Mouse (Mus musculus): ENCODE results near the gene S100a10. TPM values are rescaled to one million over a fixed set of nuclear protein-coding genes. Genes with fewer than 3 reads are reported as not detected.

Gene S100a10
- total and polyA plus RNA-seq, 2 experiments: 80.0 to 292 TPM

DNA sequence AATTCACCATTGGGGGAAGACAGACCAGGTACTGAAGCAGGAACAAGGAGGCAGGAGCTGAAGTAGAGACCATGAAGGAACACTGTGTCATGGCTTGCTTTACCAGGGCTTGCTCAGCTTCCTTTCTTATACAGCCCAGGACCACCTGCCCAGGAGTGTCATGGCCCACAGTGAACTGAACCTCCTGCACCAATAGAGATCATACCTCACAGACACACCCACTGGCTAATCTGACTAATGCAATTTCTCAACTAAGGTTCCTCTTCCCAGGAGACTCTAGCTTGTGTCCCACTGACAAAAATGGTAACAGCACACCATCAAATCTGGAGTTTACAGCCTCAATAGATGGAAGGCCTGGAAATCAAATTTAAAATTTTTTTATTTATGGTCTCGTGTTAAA, 35.4 kb downstream of the S100a10 start:
- no peak overlapping the region for H3K9ac ChIP-seq (ENCODE audit: low read depth, low read length)
- TF ChIP-seq POLR2A (IDR thresholded peaks at IDR 0.05; ENCODE audit: extremely low read depth, insufficient read depth, low read length): no peak
- TF ChIP-seq CTCF (IDR thresholded peaks at IDR 0.05; ENCODE audit: low read depth, low read length): no peak
- H3K4me1 ChIP-seq (ENCODE audit: control insufficient read depth, insufficient read depth, low read length): peaks cover 2% of the 10 kb centered on the region
- H3K4me3 ChIP-seq (ENCODE audit: insufficient read depth, low read depth, low read length): no peak overlapping the region
- H3K36me3 ChIP-seq (ENCODE audit: control insufficient read depth, insufficient read depth, low read length): no peaks in the 10 kb centered on the region
- H3K27me3 ChIP-seq (ENCODE audit: control insufficient read depth, insufficient read depth, low read length): no peaks in the 10 kb centered on the region
- H3K27ac ChIP-seq (replicated peaks; ENCODE audit: insufficient read depth, low read depth, low read length): no peak overlapping the region
- 91% methylated on average over 1 of the region's 1 CpGs for WGBS
- H3K79me2 ChIP-seq (ENCODE audit: control insufficient read depth, insufficient read depth, low read length): no peaks in the 10 kb centered on the region
- DNase-seq (ENCODE audit: extremely low read depth, low read depth, low spot score): no peak

DNA sequence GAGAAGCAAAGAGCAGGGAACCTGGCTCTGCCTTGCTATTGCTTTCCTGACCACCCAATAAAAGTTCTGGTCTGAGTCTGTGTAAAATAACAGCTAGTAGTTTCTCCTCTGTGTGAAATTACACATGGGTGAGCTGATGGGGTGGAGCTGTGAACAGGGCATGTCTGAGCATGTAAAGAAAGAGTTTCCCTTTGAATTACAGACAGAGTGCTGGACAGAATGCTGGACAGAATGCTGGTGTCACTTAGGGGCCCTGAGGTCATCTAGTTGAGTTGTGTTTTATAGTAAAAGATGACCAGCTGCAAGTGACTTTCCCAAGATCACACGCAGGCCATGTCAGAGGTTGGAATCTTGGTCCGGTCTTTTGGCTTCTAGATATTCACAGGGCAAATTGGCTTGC, 37.2 kb downstream of the S100a10 start:
- TF ChIP-seq POLR2A (IDR thresholded peaks at IDR 0.05; ENCODE audit: extremely low read depth, insufficient read depth, low read length) (no peak), CTCF (IDR thresholded peaks at IDR 0.05; ENCODE audit: low read depth, low read length) (no peak)
- H3K4me1 ChIP-seq (ENCODE audit: control insufficient read depth, insufficient read depth, low read length): peaks cover 2% of the 10 kb centered on the region
- no peaks in the 10 kb centered on the region for H3K36me3 ChIP-seq (ENCODE audit: control insufficient read depth, insufficient read depth, low read length)
- no peaks in the 10 kb centered on the region for H3K27me3 ChIP-seq (ENCODE audit: control insufficient read depth, insufficient read depth, low read length)
- no peak for DNase-seq (ENCODE audit: extremely low read depth, low read depth, low spot score)
- WGBS: 89% methylated on average over 2 of the region's 2 CpGs
- no peaks in the 10 kb centered on the region for H3K79me2 ChIP-seq (ENCODE audit: control insufficient read depth, insufficient read depth, low read length)
- no peak overlapping the region for H3K4me3 ChIP-seq (ENCODE audit: insufficient read depth, low read depth, low read length)
- H3K27ac ChIP-seq (replicated peaks; ENCODE audit: insufficient read depth, low read depth, low read length): no peak overlapping the region
- no peak overlapping the region for H3K9ac ChIP-seq (ENCODE audit: low read depth, low read length)

DNA sequence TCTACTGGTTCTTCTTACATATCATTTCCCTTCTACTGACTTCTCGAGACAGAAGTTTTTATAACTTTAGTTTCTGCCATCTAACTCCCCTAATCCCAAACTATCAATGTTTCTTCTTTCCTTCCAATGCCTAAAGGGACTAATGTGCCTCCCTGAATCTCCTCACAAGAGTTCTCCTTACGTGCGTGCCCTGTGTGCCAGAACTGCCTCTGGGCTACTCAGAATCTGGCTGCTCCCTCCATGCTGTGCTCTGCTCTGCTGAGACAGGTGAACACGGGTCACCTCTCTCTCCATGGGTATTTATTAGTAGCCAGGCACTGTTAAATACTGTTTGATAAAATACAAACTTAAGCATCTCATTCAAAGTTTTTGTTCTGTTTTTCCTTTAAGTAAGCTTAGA, 38.1 kb downstream of the S100a10 start:
- Histone ChIP-seq H3K36me3 (ENCODE audit: control insufficient read depth, insufficient read depth, low read length) (no peaks in the 10 kb centered on the region), H3K79me2 (ENCODE audit: control insufficient read depth, insufficient read depth, low read length) (no peaks in the 10 kb centered on the region), H3K9ac (ENCODE audit: low read depth, low read length) (no peak overlapping the region), H3K27ac (replicated peaks; ENCODE audit: insufficient read depth, low read depth, low read length) (no peak overlapping the region), H3K27me3 (ENCODE audit: control insufficient read depth, insufficient read depth, low read length) (no peaks in the 10 kb centered on the region), H3K4me3 (ENCODE audit: insufficient read depth, low read depth, low read length) (no peak overlapping the region), H3K4me1 (ENCODE audit: control insufficient read depth, insufficient read depth, low read length) (peaks cover 7% of the 10 kb centered on the region)
- TF ChIP-seq CTCF (IDR thresholded peaks at IDR 0.05; ENCODE audit: low read depth, low read length) (no peak), POLR2A (IDR thresholded peaks at IDR 0.05; ENCODE audit: extremely low read depth, insufficient read depth, low read length) (no peak)
- 79% methylated on average over 4 of the region's 4 CpGs for WGBS
- no peak for DNase-seq (ENCODE audit: extremely low read depth, low read depth, low spot score)

DNA sequence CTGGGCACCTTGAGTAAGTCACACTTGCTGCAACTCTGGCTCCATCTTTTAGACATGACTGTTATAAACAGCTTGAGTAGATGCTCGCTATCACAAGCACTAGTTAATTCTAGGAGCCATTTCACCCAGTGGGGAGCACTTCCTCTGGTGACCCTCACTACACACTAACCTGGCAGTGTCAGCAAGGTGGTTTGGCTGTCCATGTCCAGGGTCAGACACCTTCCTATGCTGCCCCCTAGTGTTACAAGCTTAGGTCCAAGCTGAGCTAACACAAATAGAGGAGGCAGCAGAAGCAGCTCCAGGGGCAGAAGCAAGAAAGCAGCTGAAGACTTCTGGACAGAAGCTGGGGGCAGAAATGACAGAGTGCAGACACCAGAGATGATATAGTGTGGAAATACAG, 38.6 kb downstream of the S100a10 start:
- no peaks in the 10 kb centered on the region for H3K27me3 ChIP-seq (ENCODE audit: control insufficient read depth, insufficient read depth, low read length)
- no peaks in the 10 kb centered on the region for H3K79me2 ChIP-seq (ENCODE audit: control insufficient read depth, insufficient read depth, low read length)
- H3K36me3 ChIP-seq (ENCODE audit: control insufficient read depth, insufficient read depth, low read length): no peaks in the 10 kb centered on the region
- WGBS: 57% methylated on average over 1 of the region's 1 CpGs
- TF ChIP-seq CTCF (IDR thresholded peaks at IDR 0.05; ENCODE audit: low read depth, low read length) (peak; percentile 85), POLR2A (IDR thresholded peaks at IDR 0.05; ENCODE audit: extremely low read depth, insufficient read depth, low read length) (no peak)
- peak; percentile 69 for DNase-seq (ENCODE audit: extremely low read depth, low read depth, low spot score)
- no peak overlapping the region for H3K27ac ChIP-seq (replicated peaks; ENCODE audit: insufficient read depth, low read depth, low read length)
- no peak overlapping the region for H3K4me3 ChIP-seq (ENCODE audit: insufficient read depth, low read depth, low read length)
- H3K9ac ChIP-seq (ENCODE audit: low read depth, low read length): no peak overlapping the region
- H3K4me1 ChIP-seq (ENCODE audit: control insufficient read depth, insufficient read depth, low read length): peaks cover 7% of the 10 kb centered on the region

DNA sequence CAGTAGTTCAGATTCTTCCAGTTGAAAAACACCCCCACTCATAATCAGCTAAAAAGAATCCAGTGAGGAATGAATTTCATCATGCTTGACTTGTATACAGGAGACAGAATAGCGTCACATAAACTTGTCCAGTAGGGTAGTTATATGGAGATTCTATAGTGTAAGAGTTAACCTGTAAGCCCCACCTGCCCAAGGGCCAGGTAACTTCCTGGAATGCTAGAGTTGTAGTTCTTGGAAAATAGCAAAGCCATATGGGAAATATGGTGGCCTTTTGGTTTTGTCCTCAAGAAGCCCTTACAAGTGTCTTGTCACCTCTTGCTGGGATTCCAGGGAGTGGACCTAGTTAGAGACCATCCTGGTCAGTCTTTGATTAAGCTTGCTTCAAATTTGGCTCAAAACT, 41.8 kb downstream of the S100a10 start:
- no peak for DNase-seq (ENCODE audit: extremely low read depth, low read depth, low spot score)
- no peak overlapping the region for H3K9ac ChIP-seq (ENCODE audit: low read depth, low read length)
- TF ChIP-seq CTCF (IDR thresholded peaks at IDR 0.05; ENCODE audit: low read depth, low read length) (no peak), POLR2A (IDR thresholded peaks at IDR 0.05; ENCODE audit: extremely low read depth, insufficient read depth, low read length) (no peak)
- H3K27me3 ChIP-seq (ENCODE audit: control insufficient read depth, insufficient read depth, low read length): no peaks in the 10 kb centered on the region
- no peaks in the 10 kb centered on the region for H3K79me2 ChIP-seq (ENCODE audit: control insufficient read depth, insufficient read depth, low read length)
- H3K27ac ChIP-seq (replicated peaks; ENCODE audit: insufficient read depth, low read depth, low read length): no peak overlapping the region
- H3K4me1 ChIP-seq (ENCODE audit: control insufficient read depth, insufficient read depth, low read length): peaks cover 19% of the 10 kb centered on the region
- H3K36me3 ChIP-seq (ENCODE audit: control insufficient read depth, insufficient read depth, low read length): no peaks in the 10 kb centered on the region
- H3K4me3 ChIP-seq (ENCODE audit: insufficient read depth, low read depth, low read length): no peak overlapping the region
- WGBS: 95% methylated on average over 1 of the region's 1 CpGs

DNA sequence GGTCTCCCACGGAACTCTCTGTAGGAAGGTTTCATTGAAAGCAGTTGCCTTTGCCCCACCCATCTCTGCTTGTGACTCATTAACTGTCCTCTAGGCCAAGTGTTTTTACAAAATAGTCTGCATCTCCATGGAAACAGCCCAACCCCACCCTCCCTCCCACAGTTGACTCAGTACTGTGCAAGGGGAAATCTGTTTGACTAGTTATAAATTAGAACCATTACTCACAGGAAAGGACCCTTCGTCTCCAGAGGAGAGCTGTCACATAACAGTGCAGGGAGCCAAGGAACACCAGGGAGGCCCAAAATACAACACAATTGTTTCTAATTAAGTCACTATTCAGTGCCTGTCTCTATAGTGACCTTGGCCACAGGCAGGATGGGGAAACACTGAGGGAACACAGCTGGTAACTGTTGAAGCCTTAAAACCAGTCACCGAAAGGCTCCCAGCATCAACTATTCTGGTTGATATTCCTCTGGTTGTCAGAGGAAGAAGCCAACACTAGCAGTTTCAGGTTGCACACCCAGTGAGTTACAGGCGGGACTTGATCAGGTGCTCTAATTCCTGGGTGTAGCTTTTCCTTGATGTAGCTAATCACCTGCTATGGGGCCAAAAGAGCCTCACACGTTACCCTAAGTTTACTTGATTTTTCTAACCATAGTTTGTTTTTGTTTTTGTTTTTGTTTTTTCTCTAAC, 42.5 kb downstream of the S100a10 start:
- peak overlapping the region; percentile 10 for H3K27ac ChIP-seq (replicated peaks; ENCODE audit: insufficient read depth, low read depth, low read length)
- no peaks in the 10 kb centered on the region for H3K79me2 ChIP-seq (ENCODE audit: control insufficient read depth, insufficient read depth, low read length)
- H3K4me1 ChIP-seq (ENCODE audit: control insufficient read depth, insufficient read depth, low read length): peaks cover 20% of the 10 kb centered on the region
- no peak overlapping the region for H3K9ac ChIP-seq (ENCODE audit: low read depth, low read length)
- H3K27me3 ChIP-seq (ENCODE audit: control insufficient read depth, insufficient read depth, low read length): no peaks in the 10 kb centered on the region
- no peak overlapping the region for H3K4me3 ChIP-seq (ENCODE audit: insufficient read depth, low read depth, low read length)
- no peak for TF ChIP-seq CTCF (IDR thresholded peaks at IDR 0.05; ENCODE audit: low read depth, low read length)
- no peak for TF ChIP-seq POLR2A (IDR thresholded peaks at IDR 0.05; ENCODE audit: extremely low read depth, insufficient read depth, low read length)
- 35% methylated on average over 5 of the region's 5 CpGs for WGBS
- H3K36me3 ChIP-seq (ENCODE audit: control insufficient read depth, insufficient read depth, low read length): no peaks in the 10 kb centered on the region
- DNase-seq (ENCODE audit: extremely low read depth, low read depth, low spot score): peak; percentile 81
